Mouse (Mus musculus) liver, embryonic 15.5 days (tissue): ENCODE data around the gene Dennd5a. TPM values are rescaled to one million over a fixed set of nuclear protein-coding genes. Genes with fewer than 3 reads are reported as not detected.

Experiments
- ATAC-seq: fragments of 200-750 bp; cut with Nextera tagmentation; 2 replicates; pipeline ENCODE4 v1.8.0; 2017; ENCODE audit warnings: moderate number of reproducible peaks, mild to moderate bottlenecking, moderate library complexity; ENCODE audit not compliant: insufficient read depth
- H3K27ac ChIP-seq: fragments of 300-500 bp; sonication (generic); replicated peaks from 2 replicates; pipeline ENCODE4 v1.5.1; 2015; ENCODE audit warnings: mild to moderate bottlenecking, inconsistent platforms
- H3K27me3 ChIP-seq: fragments of 300-500 bp; sonication (generic); 2 replicates; pipeline ENCODE4 v1.6.1; 2015; ENCODE audit warnings: mild to moderate bottlenecking, inconsistent platforms
- H3K36me3 ChIP-seq: fragments of 300-500 bp; sonication (generic); replicated peaks from 2 replicates; pipeline ENCODE4 v1.6.1; 2015; ENCODE audit warnings: moderate library complexity, mild to moderate bottlenecking, inconsistent platforms
- H3K4me1 ChIP-seq: fragments of 300-500 bp; sonication (generic); replicated peaks from 2 replicates; pipeline ENCODE4 v1.6.1; 2015; ENCODE audit warnings: inconsistent platforms
- H3K4me2 ChIP-seq: fragments of 300-500 bp; sonication (generic); 2 replicates; pipeline ENCODE4 v1.6.1; 2015; ENCODE audit warnings: moderate library complexity, mild to moderate bottlenecking, inconsistent platforms
- H3K4me3 ChIP-seq: fragments of 300-500 bp; sonication (generic); replicated peaks from 2 replicates; pipeline ENCODE4 v1.5.1; 2015; ENCODE audit warnings: mild to moderate bottlenecking, inconsistent platforms
- H3K9ac ChIP-seq: fragments of 300-500 bp; sonication (generic); 2 replicates; pipeline ENCODE4 v1.6.1; 2015; ENCODE audit warnings: moderate library complexity, mild to moderate bottlenecking, inconsistent platforms
- H3K9me3 ChIP-seq: fragments of 300-500 bp; sonication (generic); replicated peaks from 2 replicates; pipeline ENCODE4 v1.6.1; 2016; ENCODE audit warnings: inconsistent platforms
- WGBS: fragments of 180-500 bp; shearing (Covaris S2); methylation state at CpG from one replicate; pipeline ENCODE4 v1.1.7; 2015; ENCODE audit warnings: mixed read lengths; ENCODE audit not compliant: insufficient replicate concordance; 5-methylcytosine and 5-hydroxymethylcytosine counted together
- polyA plus RNA-seq: library from polyadenylated mRNA; unstranded; fragments of >200 nt; fragmentation: Nextera tagmentation; extraction: Ambion mirVana; gene quantifications from 2 replicates; pipeline ENCODE4 v1.2.1, GENCODE M21; 2015

The Dennd5a gene
- polyA plus RNA-seq, 1 experiment from 2014 or later: 7.1 TPM

GRCm38 (mm10) chr7:109879158-109879557 is 81.1 kb downstream of the Dennd5a start:
- no peak overlapping the region for H3K9ac ChIP-seq
- H3K4me1 ChIP-seq: no peaks in the 10 kb centered on the region
- H3K9me3 ChIP-seq: no peaks in the 10 kb centered on the region
- WGBS: 33% methylated on average over 12 of the region's 12 CpGs
- peaks cover 5% of the 10 kb centered on the region; the same call in 1 of the 2 replicates for H3K27me3 ChIP-seq
- no peak for ATAC-seq
- no peak overlapping the region for H3K4me3 ChIP-seq
- no peaks in the 10 kb centered on the region for H3K36me3 ChIP-seq
- H3K27ac ChIP-seq: no peak overlapping the region
- H3K4me2 ChIP-seq: no peak overlapping the region

- Histone ChIP-seq H3K27ac (no peak overlapping the region), H3K36me3 (no peaks in the 10 kb centered on the region), H3K27me3 (peaks cover 9% of the 10 kb centered on the region; the same call in 1 of the 2 replicates), H3K9ac (no peak overlapping the region), H3K4me3 (no peak overlapping the region), H3K9me3 (no peaks in the 10 kb centered on the region), H3K4me2 (no peak overlapping the region), H3K4me1 (no peaks in the 10 kb centered on the region)
- no peak for ATAC-seq
- 54% methylated on average over 8 of the region's 8 CpGs for WGBS
Observed at GRCm38 (mm10) chr7:109876085-109876484, 84.2 kb downstream of the Dennd5a start.

- Histone ChIP-seq H3K36me3 (no peaks in the 10 kb centered on the region), H3K27ac (no peak overlapping the region), H3K4me1 (no peaks in the 10 kb centered on the region), H3K4me3 (no peak overlapping the region), H3K9ac (no peak overlapping the region), H3K9me3 (no peaks in the 10 kb centered on the region), H3K27me3 (peaks cover 13% of the 10 kb centered on the region; the same call in 1 of the 2 replicates), H3K4me2 (no peak overlapping the region)
- no peak for ATAC-seq
- WGBS: 11% methylated on average over 3 of the region's 3 CpGs
Observed at GRCm38 (mm10) chr7:109875598-109875997, 84.7 kb downstream of the Dennd5a start.

- no peak overlapping the region for H3K4me3 ChIP-seq
- H3K4me1 ChIP-seq: no peaks in the 10 kb centered on the region
- peaks cover 13% of the 10 kb centered on the region; the same call in 1 of the 2 replicates for H3K27me3 ChIP-seq
- no peak overlapping the region for H3K4me2 ChIP-seq
- no peak overlapping the region for H3K27ac ChIP-seq
- ATAC-seq: no peak
- no peaks in the 10 kb centered on the region for H3K9me3 ChIP-seq
- no peak overlapping the region for H3K9ac ChIP-seq
- no peaks in the 10 kb centered on the region for H3K36me3 ChIP-seq
Observed at GRCm38 (mm10) chr7:109875033-109875432, 85.2 kb downstream of the Dennd5a start.

- Histone ChIP-seq H3K9ac (no peak overlapping the region), H3K27me3 (peaks cover 22% of the 10 kb centered on the region), H3K4me2 (no peak overlapping the region), H3K27ac (no peak overlapping the region), H3K36me3 (no peaks in the 10 kb centered on the region), H3K9me3 (no peaks in the 10 kb centered on the region), H3K4me3 (no peak overlapping the region), H3K4me1 (no peaks in the 10 kb centered on the region)
- 41% methylated on average over 5 of the region's 5 CpGs for WGBS
- ATAC-seq: no peak
Observed at GRCm38 (mm10) chr7:109873170-109873569, 87.1 kb downstream of the Dennd5a start.

- H3K4me3 ChIP-seq: no peak overlapping the region
- WGBS: 54% methylated on average over 5 of the region's 5 CpGs
Observed at GRCm38 (mm10) chr7:109871232-109871631, 89.0 kb downstream of the Dennd5a start.

GRCm38 (mm10) chr7:109868498-109868897 is 91.8 kb downstream of the Dennd5a start:
- Histone ChIP-seq H3K9ac (no peak overlapping the region), H3K4me2 (no peak overlapping the region), H3K36me3 (no peaks in the 10 kb centered on the region), H3K27ac (no peak overlapping the region), H3K9me3 (no peaks in the 10 kb centered on the region), H3K27me3 (peaks cover 64% of the 10 kb centered on the region), H3K4me1 (0 out of 2 replicates have a peak, but pooled peaks cover 9% of the 10 kb centered on the region), H3K4me3 (no peak overlapping the region)
- 40% methylated on average over 3 of the region's 3 CpGs for WGBS
- no peak for ATAC-seq

More at GRCm38 (mm10) chr7:109871232-109871631, 89.0 kb downstream of the Dennd5a start:
- H3K4me2 ChIP-seq: no peak overlapping the region
- peaks cover 41% of the 10 kb centered on the region for H3K27me3 ChIP-seq
- H3K9ac ChIP-seq: no peak overlapping the region
- H3K36me3 ChIP-seq: no peaks in the 10 kb centered on the region
- H3K9me3 ChIP-seq: no peaks in the 10 kb centered on the region
- H3K27ac ChIP-seq: no peak overlapping the region
- ATAC-seq: no peak
- no peaks in the 10 kb centered on the region for H3K4me1 ChIP-seq

- Histone ChIP-seq H3K9ac (no peak overlapping the region), H3K4me3 (no peak overlapping the region), H3K27me3 (peaks cover 80% of the 10 kb centered on the region), H3K4me2 (no peak overlapping the region), H3K27ac (no peak overlapping the region), H3K4me1 (0 out of 2 replicates have a peak, but pooled peaks cover 9% of the 10 kb centered on the region), H3K9me3 (no peaks in the 10 kb centered on the region), H3K36me3 (no peaks in the 10 kb centered on the region)
- 77% methylated on average over 3 of the region's 3 CpGs for WGBS
- ATAC-seq: no peak
Observed at GRCm38 (mm10) chr7:109866643-109867042, 93.6 kb downstream of the Dennd5a start.

GRCm38 (mm10) chr7:109865370-109866229 is 94.7 kb downstream of the Dennd5a start, which contains the start of gene Scube2:
Gene Scube2 (minus strand): TSS chr7:109865679.
- WGBS: 2% methylated on average over 67 of the region's 69 CpGs
- peak; percentile 25; the same call in 1 of the 2 replicates for ATAC-seq
- peaks cover 78% of the 10 kb centered on the region for H3K27me3 ChIP-seq

GRCm38 (mm10) chr7:109863561-109863960 is 96.7 kb downstream of the Dennd5a start:
- 19% methylated on average over 4 of the region's 4 CpGs for WGBS
- Histone ChIP-seq H3K4me2 (no peak overlapping the region), H3K9me3 (no peaks in the 10 kb centered on the region), H3K27me3 (peaks cover 76% of the 10 kb centered on the region), H3K36me3 (no peaks in the 10 kb centered on the region), H3K4me1 (0 out of 2 replicates have a peak, but pooled peaks cover 9% of the 10 kb centered on the region), H3K4me3 (no peak overlapping the region), H3K9ac (no peak overlapping the region), H3K27ac (no peak overlapping the region)
- ATAC-seq: no peak

More at GRCm38 (mm10) chr7:109865370-109866229, 94.7 kb downstream of the Dennd5a start, which contains the start of gene Scube2:
- H3K9ac ChIP-seq: no peak within 1 kb of the TSS
- H3K4me1 ChIP-seq: 0 out of 2 replicates have a peak, but pooled peaks cover 9% of the 10 kb centered on the region
- no peak within 1 kb of the TSS for H3K27ac ChIP-seq
- H3K36me3 ChIP-seq: no peaks in the 10 kb centered on the region
- H3K4me3 ChIP-seq: peak within 1 kb of the TSS; percentile 52
- peak within 1 kb of the TSS; percentile 77 for H3K4me2 ChIP-seq
- no peaks in the 10 kb centered on the region for H3K9me3 ChIP-seq

- Histone ChIP-seq H3K4me3 (no peak overlapping the region), H3K9ac (no peak overlapping the region), H3K27ac (no peak overlapping the region), H3K27me3 (peaks cover 44% of the 10 kb centered on the region), H3K4me2 (no peak overlapping the region), H3K9me3 (no peaks in the 10 kb centered on the region), H3K36me3 (no peaks in the 10 kb centered on the region), H3K4me1 (0 out of 2 replicates have a peak, but pooled peaks cover 2% of the 10 kb centered on the region)
- ATAC-seq: no peak
- 79% methylated on average over 7 of the region's 7 CpGs for WGBS
Observed at GRCm38 (mm10) chr7:109860162-109860561, 100.1 kb downstream of the Dennd5a start.
